Mouse (Mus musculus) heart, adult 2 months (tissue): ENCODE data around the gene Hps3.

Experiments
- CTCF ChIP-seq: fragments of 200-600 bp; IDR thresholded peaks from 2 replicates; pipeline ENCODE4 v1.8.1; 2022; ENCODE audit warnings: antibody characterized with exemption, mild to moderate bottlenecking, moderate library complexity
- POLR2A ChIP-seq: fragments of 200-500 bp; IDR thresholded peaks from 2 replicates; pipeline ENCODE4 v1.6.1; 2011; ENCODE audit warnings: mild to moderate bottlenecking, low read depth, low read length, control low read depth; ENCODE audit not compliant: insufficient read depth

DNA sequence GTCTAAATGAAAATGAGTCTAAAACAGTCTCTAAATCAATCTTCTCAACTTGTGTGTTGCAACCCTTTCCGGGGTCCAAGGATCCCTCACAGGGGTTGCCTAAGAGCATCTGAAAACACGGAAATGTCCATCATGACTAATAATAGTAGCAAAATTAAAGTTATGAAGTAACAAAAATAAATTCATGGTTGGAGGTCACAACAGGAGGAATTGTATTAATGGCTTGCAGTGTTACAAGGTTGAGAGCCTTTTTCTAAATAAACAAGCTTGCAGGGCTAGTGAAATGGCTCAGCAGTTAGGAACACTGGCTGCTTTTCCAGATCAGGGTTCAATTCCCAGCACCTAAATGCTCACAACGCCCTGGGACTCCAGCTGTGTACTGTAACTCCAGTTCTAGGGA lies 45.1 kb downstream of the Hps3 start:
- TF ChIP-seq CTCF = no peak
- no peak for TF ChIP-seq POLR2A
